Mouse (Mus musculus): ENCODE data around the gene Zfp296. TPM values are rescaled to one million over a fixed set of nuclear protein-coding genes. Genes with fewer than 3 reads are reported as not detected.
A peak's percentile ranks its signal among the peaks of the same experiment; 100 is the strongest.
"Not testable (repeated sequence)": the region's sequence is repeated elsewhere in the genome, so short reads cannot be mapped to it uniquely, and the experiment has no call there.

Gene Zfp296
- total RNA-seq, 2 experiments from 2014 or later = 0.74 to 0.89 TPM

GRCm38 (mm10) chr7:19603849-19604605 is 26.9 kb downstream of the Zfp296 start, which contains the start of gene Clasrp:
Gene Clasrp, minus strand, starts transcription at chr7:19604486.
- DNase-seq (ENCODE audit: low spot score in 2 of 2) = peak; percentile 92 to 95

- not testable (repeated sequence) for DNase-seq (ENCODE audit: low spot score in 2 of 2)
Observed at GRCm38 (mm10) chr7:19604606-19605214, 27.6 kb downstream of the Zfp296 start.

DNA sequence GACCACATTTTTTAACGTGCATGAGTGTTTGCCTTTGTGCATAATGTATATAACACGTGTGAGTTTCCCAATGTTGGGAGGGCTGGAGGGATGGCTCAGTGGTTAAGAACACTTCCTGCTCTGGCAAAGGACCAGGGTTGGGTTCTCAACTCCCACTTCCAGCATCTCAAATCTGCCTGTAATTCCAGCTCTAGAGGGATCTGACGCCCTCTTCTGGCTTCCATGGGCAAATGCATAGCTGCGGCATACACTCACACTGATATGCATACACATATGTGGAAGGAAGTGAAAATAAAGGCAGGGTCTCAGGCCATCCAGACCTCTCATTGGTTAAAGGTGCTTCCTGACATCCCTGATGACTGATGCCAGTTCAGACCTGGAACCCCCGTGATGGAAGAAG is 30.2 kb downstream of the Zfp296 start:
- no peak for DNase-seq (ENCODE audit: low spot score in 2 of 2)

DNA sequence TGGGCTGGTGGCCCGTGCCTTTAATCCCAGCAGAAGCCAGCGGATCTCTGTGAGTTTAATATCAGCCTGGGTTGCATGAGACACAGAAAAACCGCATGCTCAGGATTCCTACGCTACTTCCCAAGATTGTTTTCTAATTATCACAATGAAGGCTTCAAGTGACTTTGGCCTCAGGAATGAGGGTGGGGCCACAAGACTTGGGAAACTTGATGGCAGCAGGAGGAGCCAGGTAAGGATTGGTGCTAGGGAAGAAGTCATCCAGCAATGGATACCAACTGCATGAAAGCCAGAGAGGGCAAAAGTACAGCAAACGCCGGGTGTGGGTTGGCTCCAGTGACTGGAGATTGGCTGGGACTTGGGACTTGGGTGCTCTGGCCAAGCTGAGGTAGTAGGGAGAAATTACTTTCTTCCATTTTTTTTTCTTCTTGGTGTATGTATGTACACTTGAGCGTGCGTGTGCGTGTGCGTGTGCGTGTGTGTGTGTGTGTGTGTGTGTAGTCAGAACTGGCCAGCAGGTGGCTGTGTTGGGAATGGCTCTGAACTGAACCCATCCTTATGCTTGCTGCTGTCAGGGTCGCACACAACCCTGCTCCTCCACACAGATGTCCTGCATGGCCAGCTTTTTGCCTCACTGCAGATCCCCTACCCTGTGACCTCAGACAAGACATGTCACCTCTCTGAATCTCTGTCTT is 32.7 kb downstream of the Zfp296 start:
- no peak for DNase-seq (ENCODE audit: low spot score in 2 of 2)

- no peak for DNase-seq (ENCODE audit: low spot score in 2 of 2)
Observed at GRCm38 (mm10) chr7:19610969-19611368, 33.9 kb downstream of the Zfp296 start.

DNA sequence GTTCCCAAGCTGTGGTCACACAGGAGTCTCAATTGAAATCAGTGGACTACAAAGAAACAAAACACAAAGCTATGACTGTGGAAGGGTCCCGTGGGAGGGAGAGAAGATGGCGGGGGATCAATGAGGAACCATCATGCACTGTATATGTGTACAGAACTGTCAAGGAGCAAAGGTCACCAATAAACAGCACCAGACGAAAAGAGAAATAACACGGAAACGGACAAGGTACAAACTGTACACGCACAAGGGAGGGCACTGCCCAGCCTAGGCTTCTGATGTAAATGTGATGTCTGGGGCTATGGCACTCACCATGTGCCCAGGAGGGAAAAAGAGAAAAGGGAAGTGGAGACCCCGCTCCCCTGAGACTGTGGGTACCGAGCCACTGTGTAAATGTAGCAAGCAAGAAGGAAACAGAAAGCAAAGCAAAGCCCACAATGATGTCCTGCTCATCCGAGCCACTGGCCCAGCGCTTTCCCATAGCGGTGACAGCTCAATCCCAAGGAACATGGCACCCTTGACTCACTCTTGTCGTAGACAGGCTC is 38.0 kb downstream of the Zfp296 start:
- no peak for DNase-seq (ENCODE audit: low spot score in 2 of 2)

GRCm38 (mm10) chr7:19619004-19619801 is 42.1 kb downstream of the Zfp296 start:
- DNase-seq (ENCODE audit: low spot score in 2 of 2) = peak; percentile 65 to 90

DNA sequence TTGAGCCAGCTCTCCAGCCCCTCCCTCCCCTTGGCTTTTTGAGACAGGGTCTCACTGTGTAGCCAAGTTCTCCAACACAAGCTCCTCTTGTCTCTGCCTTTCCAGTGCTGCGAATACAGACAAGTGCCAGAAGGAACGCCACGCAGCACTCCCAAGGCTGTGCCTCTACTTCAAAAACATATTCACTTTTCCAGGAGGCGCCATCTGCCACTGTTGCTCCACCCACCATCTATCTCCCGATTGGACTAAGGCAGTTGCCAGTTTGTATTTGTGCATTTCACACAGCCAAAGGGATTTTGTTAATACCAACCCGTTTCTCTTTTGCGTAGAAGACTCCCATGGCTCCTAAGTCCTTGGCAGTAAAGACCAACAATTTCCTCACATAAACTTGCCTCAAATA is 43.7 kb downstream of the Zfp296 start:
- DNase-seq (ENCODE audit: low spot score in 2 of 2) = peak; percentile 69 to 87

- DNase-seq (ENCODE audit: low spot score in 2 of 2) = no peak
Observed at GRCm38 (mm10) chr7:19622241-19622640, 45.2 kb downstream of the Zfp296 start.

DNA sequence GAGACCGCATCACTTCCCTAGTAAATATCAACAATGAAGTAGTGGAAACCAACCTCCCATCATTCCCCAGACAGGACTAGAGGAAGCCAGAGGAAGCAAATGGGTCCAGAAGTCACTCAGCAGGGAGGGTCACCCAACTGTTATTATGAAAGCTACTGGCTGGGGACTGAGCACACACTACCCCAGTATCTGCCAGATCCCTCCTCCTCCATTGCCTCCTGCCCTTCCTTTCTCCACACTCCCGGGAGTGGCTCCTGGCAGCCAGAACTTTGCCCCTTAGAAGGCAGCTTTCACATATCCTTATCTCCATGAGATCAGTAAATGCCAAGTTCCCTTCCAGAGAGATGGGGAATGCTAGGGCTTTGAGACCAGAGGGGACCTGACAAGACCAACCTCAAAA is 46.3 kb downstream of the Zfp296 start:
- no peak for DNase-seq (ENCODE audit: low spot score in 2 of 2)

- no peak for DNase-seq (ENCODE audit: low spot score in 2 of 2)
Observed at GRCm38 (mm10) chr7:19627721-19628120, 50.6 kb downstream of the Zfp296 start.

GRCm38 (mm10) chr7:19628192-19628535 is 51.1 kb downstream of the Zfp296 start:
- DNase-seq (ENCODE audit: low spot score in 2 of 2) = no peak

DNA sequence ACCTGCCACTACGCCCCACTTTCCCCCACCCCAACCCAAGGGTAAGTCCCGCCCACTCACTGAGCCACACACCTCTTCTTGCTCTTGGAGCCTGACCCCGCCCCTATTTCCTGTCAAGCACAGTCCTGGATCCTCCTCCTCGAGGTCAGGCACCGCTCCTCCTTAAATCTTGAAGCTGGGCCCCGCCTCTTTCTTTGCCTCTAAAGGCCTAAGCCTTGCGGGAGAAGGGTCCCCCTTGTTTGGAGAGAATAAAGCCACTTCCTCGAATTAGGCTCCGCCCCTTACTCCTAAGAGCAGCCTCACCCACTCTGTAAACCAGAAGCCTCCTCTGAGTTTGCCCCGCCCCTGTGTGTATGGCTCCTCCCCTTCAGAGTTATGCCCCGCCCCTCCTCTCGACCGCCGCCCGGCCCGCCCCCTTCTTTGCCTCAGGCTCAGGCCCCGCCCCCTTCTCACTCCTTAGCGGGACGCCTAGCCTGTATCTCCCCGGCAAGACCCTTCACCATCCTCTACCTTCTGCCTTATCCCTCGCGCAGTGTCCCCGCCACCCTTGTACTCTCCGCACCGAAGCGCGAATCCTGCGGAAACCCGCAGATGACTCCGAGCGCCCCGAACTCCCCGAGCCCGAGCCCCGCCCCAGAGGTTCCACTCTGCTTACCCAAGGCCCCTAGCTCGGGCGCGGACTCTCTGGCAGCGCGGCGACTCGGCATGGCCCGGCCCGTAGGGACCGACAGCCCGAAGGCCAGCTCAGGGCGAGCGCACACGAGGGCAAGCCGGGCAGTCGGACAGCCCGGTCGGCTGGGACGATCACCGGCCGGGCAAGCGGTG is 51.7 kb downstream of the Zfp296 start:
- DNase-seq (ENCODE audit: low spot score in 2 of 2) = peak; percentile 81 to 91

DNA sequence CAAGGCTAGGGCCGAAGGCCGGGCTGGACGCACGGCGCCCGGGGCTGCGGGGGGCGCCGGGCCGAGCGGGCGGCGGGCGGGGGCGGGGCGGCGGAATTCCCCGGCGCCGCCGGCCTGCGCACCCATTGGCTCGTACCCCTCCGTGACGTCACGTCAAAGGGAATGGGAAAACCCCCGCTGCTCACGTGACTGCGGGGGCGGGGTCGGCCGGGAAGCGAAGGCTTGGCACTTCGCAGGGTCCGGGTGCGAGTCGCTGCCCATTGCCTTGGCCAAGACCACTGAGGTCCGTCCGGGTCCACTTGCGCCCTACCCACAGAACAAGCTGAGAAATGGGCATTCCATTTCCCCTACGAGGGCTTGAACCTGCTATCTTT is 52.3 kb downstream of the Zfp296 start, which contains the start of gene Relb:
TSS of gene Relb (minus strand) at position 78 of the 374 bp plus-strand sequence.
- peak; percentile 78 to 90 for DNase-seq (ENCODE audit: low spot score in 2 of 2)

Other genes with a start within 250 kb of the Zfp296 start
- gene Ercc1, start 232.5 kb upstream of the Zfp296 start, total RNA-seq (2021) = 10 to 100 TPM; 47.7 to 49.0 TPM
- gene Cd3eap, start 217.8 kb upstream of the Zfp296 start, total RNA-seq (2021) = 10 to 100 TPM; 19.9 to 21.0 TPM
- gene Ppp1r13l, start 217.5 kb upstream of the Zfp296 start, total RNA-seq (2021) = 1 to 10 TPM; 6.3 to 7.8 TPM
- gene Ercc2, start 195.3 kb upstream of the Zfp296 start, total RNA-seq (2021) = 10 to 100 TPM; 37.5 to 38.3 TPM
- gene Klc3, start 173.2 kb upstream of the Zfp296 start, total RNA-seq (2021) = 1 to 10 TPM; 4.5 to 5.5 TPM
- not detected for gene Ckm, start 172.5 kb upstream of the Zfp296 start, total RNA-seq (2021)
- gene Mark4, start 118.5 kb upstream of the Zfp296 start, total RNA-seq (2021) = 10 to 100 TPM; 88.3 to 92.0 TPM
- gene Exoc3l2, start 114.0 kb upstream of the Zfp296 start, total RNA-seq (2021) = under 1 TPM; 0.38 to 0.59 TPM
- gene Bloc1s3, start 68.9 kb upstream of the Zfp296 start, total RNA-seq (2021) = 1 to 10 TPM; 6.1 to 6.3 TPM
- gene Trappc6a, start 68.9 kb upstream of the Zfp296 start, total RNA-seq (2021) = 10 to 100 TPM; 20.7 to 21.5 TPM
- gene Nkpd1, start 59.4 kb upstream of the Zfp296 start, total RNA-seq (2021) = under 1 TPM; 0.56 to 0.57 TPM
- 100 to 1,000 TPM; 122 to 129 TPM for gene Ppp1r37, start 14.2 kb upstream of the Zfp296 start, total RNA-seq (2021)
- 10 to 100 TPM; 44.4 to 45.6 TPM for gene Gemin7, start 308 bp downstream of the Zfp296 start, total RNA-seq (2021)
- 10 to 100 TPM; 79.5 to 81.8 TPM for gene Clasrp, start 27.2 kb downstream of the Zfp296 start, total RNA-seq (2021)
- gene Relb, start 52.2 kb downstream of the Zfp296 start, total RNA-seq (2021) = 1 to 10 TPM; 9.1 to 9.7 TPM
- 100 to 1,000 TPM; 133 to 143 TPM for gene Clptm1, start 87.7 kb downstream of the Zfp296 start, total RNA-seq (2021)
- gene Apoc2, start 100.7 kb downstream of the Zfp296 start, total RNA-seq (2021) = not detected
- gene Gm44805, start 104.1 kb downstream of the Zfp296 start, total RNA-seq (2021) = not detected
- not detected for gene Apoc4, start 104.2 kb downstream of the Zfp296 start, total RNA-seq (2021)
- 1 to 10 TPM; 5.8 to 8.7 TPM for gene Apoc1, start 115.4 kb downstream of the Zfp296 start, total RNA-seq (2021)
- gene Apoe, start 121.9 kb downstream of the Zfp296 start, total RNA-seq (2021) = 1,000 to 10,000 TPM; 2,690 to 2,764 TPM
- 100 to 1,000 TPM; 110 to 114 TPM for gene Tomm40, start 138.2 kb downstream of the Zfp296 start, total RNA-seq (2021)
- gene Nectin2, start 173.2 kb downstream of the Zfp296 start, total RNA-seq (2021) = 1 to 10 TPM; 5.0 to 5.1 TPM
- gene Bcam, start 193.7 kb downstream of the Zfp296 start, total RNA-seq (2021) = 10 to 100 TPM; 12.4 to 12.9 TPM
- not detected for gene Cblc, start 219.5 kb downstream of the Zfp296 start, total RNA-seq (2021)
- gene Bcl3, start 245.5 kb downstream of the Zfp296 start, total RNA-seq (2021) = 1 to 10 TPM in 1 of 2 experiments, under 1 TPM in 1; 0.27 to 1.1 TPM

All from layer of hippocampus, adult 18-20 months (tissue).